Comparison of ENCODE assay signal across 8 mouse cellular contexts in the genomic region with DNA sequence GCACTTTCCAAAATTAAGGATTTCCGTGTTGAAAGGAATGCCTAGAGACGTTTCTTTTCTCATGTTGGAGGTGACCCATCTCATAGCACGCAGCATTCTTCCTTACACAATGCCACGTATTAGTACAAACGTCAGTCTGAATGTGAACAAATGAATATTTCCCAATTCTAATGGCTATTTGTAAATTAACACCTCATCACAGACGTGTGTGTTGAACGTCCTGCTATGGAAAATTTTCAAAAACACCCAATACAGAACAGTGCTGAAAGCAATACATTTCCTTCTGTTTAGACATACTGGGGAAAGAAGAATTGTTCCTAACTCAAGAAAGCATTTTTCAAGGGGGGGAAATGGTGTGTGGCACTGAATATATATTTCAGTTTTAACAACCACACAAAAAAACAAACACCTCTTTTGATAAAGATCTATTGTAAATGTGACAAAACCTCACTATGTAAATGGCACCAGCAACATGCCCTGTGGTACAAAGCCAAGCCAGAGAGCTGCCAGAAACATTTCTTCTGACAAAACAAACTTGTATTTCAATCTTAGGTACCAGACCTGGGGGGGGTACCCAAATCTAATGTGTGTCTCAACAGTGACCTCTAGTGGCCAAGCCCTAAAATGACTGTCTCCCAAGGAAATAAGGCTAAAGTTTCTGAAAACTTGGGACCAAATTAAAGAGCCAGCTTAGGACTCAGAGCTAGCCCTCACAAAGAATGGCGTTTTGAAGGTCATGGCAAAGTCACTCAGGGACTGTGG. TPM values are rescaled to one million over a fixed set of nuclear protein-coding genes. Genes with fewer than 3 reads are reported as not detected.
DNase-seq lines count a peak whose midpoint lies in the region; ATAC-seq and TF ChIP-seq lines count a peak whose summit lies in the region.

No protein-coding gene starts in this region.

- no peak for TF ChIP-seq POLR2A in MEL (IDR thresholded peaks at IDR 0.05; ENCODE audit: control insufficient read depth in 1 of 2, insufficient read depth in 1 of 2, low read depth in 1 of 2, low read length in 2 of 2, poor library complexity in 1 of 2)

- no peaks in the 10 kb centered on the region for H3K79me2 ChIP-seq in MEL (ENCODE audit: control insufficient read depth, insufficient read depth, low read length, poor library complexity)

- H3K4me2 ChIP-seq in hindbrain, embryonic 12.5 days (replicated peaks): no peak overlapping the region

- H3K27me3 ChIP-seq in hindbrain, embryonic 10.5 days (ENCODE audit: insufficient read depth, poor library complexity, severe bottlenecking): no peaks in the 10 kb centered on the region
- H3K27me3 ChIP-seq in hindbrain, embryonic 12.5 days: no peaks in the 10 kb centered on the region
- no peaks in the 10 kb centered on the region for H3K27me3 ChIP-seq in MEL (ENCODE audit: control insufficient read depth in 1 of 2, insufficient read depth in 2 of 2, low read length in 2 of 2)

- no peak overlapping the region for H3K4me3 ChIP-seq in hindbrain, embryonic 10.5 days
- H3K4me3 ChIP-seq in hindbrain, embryonic 12.5 days: no peak overlapping the region
- H3K4me3 ChIP-seq in MEL (ENCODE audit: control insufficient read depth in 1 of 2, insufficient read depth in 1 of 2, low read depth in 2 of 2, low read length in 2 of 2): no peak overlapping the region

- TF ChIP-seq EP300 in MEL (IDR thresholded peaks at IDR 0.05; ENCODE audit: low read depth in 1 of 2, low read length in 2 of 2): no peak

- ATAC-seq in hindbrain, embryonic 12.5 days (ENCODE audit: low FRiP score): no peak

- TF ChIP-seq RAD21 in MEL (IDR thresholded peaks at IDR 0.05; ENCODE audit: low read depth, low read length): peak; percentile 88

- TF ChIP-seq CTCF in MEL (IDR thresholded peaks at IDR 0.05 in 2 of 3, conservative IDR thresholded peaks at IDR 0.05 in 1 of 3; ENCODE audit: control insufficient read depth in 1 of 3, insufficient read depth in 1 of 3, low read depth in 2 of 3, low read length in 3 of 3, poor library complexity in 1 of 3, severe bottlenecking in 1 of 3): peak; percentile 56 to 81 (median 78)

- no peaks in the 10 kb centered on the region for H3K36me3 ChIP-seq in hindbrain, embryonic 10.5 days
- no peaks in the 10 kb centered on the region for H3K36me3 ChIP-seq in hindbrain, embryonic 12.5 days
- no peaks in the 10 kb centered on the region for H3K36me3 ChIP-seq in MEL (ENCODE audit: control insufficient read depth in 1 of 2, insufficient read depth in 2 of 2, low read length in 2 of 2)

- H3K9ac ChIP-seq in hindbrain, embryonic 12.5 days: no peak overlapping the region
- H3K9ac ChIP-seq in MEL (ENCODE audit: control insufficient read depth, low read depth, low read length, poor library complexity, severe bottlenecking): no peak overlapping the region

- WGBS in hindbrain, embryonic 10.5 days: 73% methylated on average over 8 of the region's 8 CpGs
- 73% methylated on average over 8 of the region's 8 CpGs for WGBS in hindbrain, embryonic 12.5 days

- H3K4me1 ChIP-seq in hindbrain, embryonic 10.5 days (replicated peaks): 0 out of 2 replicates have a peak, but pooled peaks cover 8% of the 10 kb centered on the region
- peaks cover 24% of the 10 kb centered on the region for H3K4me1 ChIP-seq in hindbrain, embryonic 12.5 days
- H3K4me1 ChIP-seq in MEL (ENCODE audit: control insufficient read depth in 1 of 2, insufficient read depth in 2 of 2, low read length in 2 of 2): no peaks in the 10 kb centered on the region

- no peaks in the 10 kb centered on the region for H3K9me3 ChIP-seq in hindbrain, embryonic 10.5 days
- no peaks in the 10 kb centered on the region for H3K9me3 ChIP-seq in hindbrain, embryonic 12.5 days (replicated peaks)
- H3K9me3 ChIP-seq in MEL (replicated peaks; ENCODE audit: insufficient read depth, low read length): no peaks in the 10 kb centered on the region

- no peak overlapping the region for H3K27ac ChIP-seq in hindbrain, embryonic 10.5 days
- no peak overlapping the region for H3K27ac ChIP-seq in hindbrain, embryonic 12.5 days
- H3K27ac ChIP-seq in MEL (ENCODE audit: control insufficient read depth, low read depth, low read length): no peak overlapping the region

- peak; percentile 19 for DNase-seq in hindbrain, embryonic 10.5 days (ENCODE audit: low spot score)
- peak; percentile 71 for DNase-seq in MEL (ENCODE audit: low read depth, low spot score)
- peak; percentile 30 for DNase-seq in cerebellum, adult 8-10 months
- peak; percentile 7 to 8 for DNase-seq in gastrocnemius, adult 8-10 months (ENCODE audit: low spot score in 2 of 2)
- peak; percentile 68 for DNase-seq in layer of hippocampus, adult 9-10 months (ENCODE audit: low spot score)
- peak; percentile 64 for DNase-seq in lung, postnatal 14 days
- peak; percentile 35 for DNase-seq in right cerebral cortex, postnatal 4 days

TF ChIP-seq in MEL, 35 proteins besides CTCF, POLR2A, EP300 and RAD21:
- TF ChIP-seq ETS1 (IDR thresholded peaks at IDR 0.05; ENCODE audit: low read depth, low read length): no peak
- no peak for TF ChIP-seq GABPA (IDR thresholded peaks at IDR 0.05; ENCODE audit: low read depth, low read length)
- TF ChIP-seq ZC3H11A (IDR thresholded peaks at IDR 0.05; ENCODE audit: low read depth, low read length): peak; percentile 64
- no peak for TF ChIP-seq MYB (IDR thresholded peaks at IDR 0.05; ENCODE audit: low read depth, low read length)
- no peak for TF ChIP-seq ELF1 (IDR thresholded peaks at IDR 0.05; ENCODE audit: low read depth, low read length)
- peak; percentile 80 for TF ChIP-seq SMC3 (IDR thresholded peaks at IDR 0.05; ENCODE audit: low read depth, low read length)
- no peak for TF ChIP-seq GATA1 (IDR thresholded peaks at IDR 0.05; ENCODE audit: low read depth, low read length)

RNA-seq across cellular contexts. Expression of a gene that starts 33.9 kb away (rescaled TPM):
- polyA plus RNA-seq in hindbrain, embryonic 10.5 days (2016; fragmentation: Nextera tagmentation; extraction: Ambion mirVana): 71.6 and 79.4 TPM in 2 replicates
- polyA plus RNA-seq in hindbrain, embryonic 12.5 days (2016; fragmentation: Nextera tagmentation; extraction: Ambion mirVana): 86.5 and 92.6 TPM in 2 replicates
- total RNA-seq in MEL (2012; rRNA removed): 52.4 and 58.1 TPM in 2 replicates
- polyA plus RNA-seq in MEL (2012; ENCODE audit: insufficient read depth in 1 of 2, insufficient read length in 2 of 2, low read depth in 1 of 2, low replicate concordance in 2 of 2, missing spikeins in 1 of 2): 10 to 100 TPM in 1 of 2 experiments, not detected in 1; 81.9 TPM
- total RNA-seq in gastrocnemius, adult 8-10 months (2022): 10 to 100 TPM; 26.8 to 31.5 (median 28.0) TPM

Comparison
In these comparisons a context has a peak if more than half of its experiments do, and no peak if none do; other contexts are left out.
1. DNase-seq: peak in every context shown above with its lines; median percentile 71 in MEL; 68 in layer of hippocampus, adult 9-10 months; 64 in lung, postnatal 14 days; 35 in right cerebral cortex, postnatal 4 days; 30 in cerebellum, adult 8-10 months; 19 in hindbrain, embryonic 10.5 days; 8 in gastrocnemius, adult 8-10 months.